Mouse (Mus musculus): Measurements from ENCODE around the gene Tcte3. TPM values are rescaled to one million over a fixed set of nuclear protein-coding genes. Genes with fewer than 3 reads are reported as not detected.
A peak's percentile ranks its signal among the peaks of the same experiment; 100 is the strongest.
"Not testable (repeated sequence)": the region's sequence is repeated elsewhere in the genome, so short reads cannot be mapped to it uniquely, and the experiment has no call there.

The Tcte3 gene
- polyA plus RNA-seq, 1 experiment from 2014 or later, result not detected

GRCm38 (mm10) chr17:14990116-14990702 is 51.1 kb downstream of the Tcte3 start:
- not testable (repeated sequence) for H3K4me3 ChIP-seq (ENCODE audit: low read depth, low read length)

GRCm38 (mm10) chr17:14978362-14979038 is 62.8 kb downstream of the Tcte3 start, which contains the start of the genes 9030025P20Rik and Gm3417:
Gene 9030025P20Rik (plus strand): TSS chr17:14978468.
Gene Gm3417 (minus strand): TSS chr17:14978790.
- not testable (repeated sequence) for H3K27me3 ChIP-seq (replicated peaks; ENCODE audit: control insufficient read depth, insufficient read depth, low read length); H3K27ac ChIP-seq (replicated peaks; ENCODE audit: low read depth, low read length); H3K4me3 ChIP-seq (ENCODE audit: low read depth, low read length); H3K9ac ChIP-seq (ENCODE audit: low read depth, low read length); H3K4me1 ChIP-seq (ENCODE audit: control insufficient read depth, insufficient read depth, low read length); DNase-seq (ENCODE audit: low spot score); H3K36me3 ChIP-seq (ENCODE audit: control insufficient read depth, insufficient read depth, low read length); H3K4me2 ChIP-seq (ENCODE audit: low read depth, low read length); H3K9me3 ChIP-seq (ENCODE audit: control insufficient read depth, low read length)
- WGBS, result no CpG with 5 or more reads among the region's 60 CpGs
- peak; percentile 97 for ATAC-seq (ENCODE audit: low read depth)

More at GRCm38 (mm10) chr17:14990116-14990702, 51.1 kb downstream of the Tcte3 start:
- not testable (repeated sequence) for H3K9ac ChIP-seq (ENCODE audit: low read depth, low read length); H3K27ac ChIP-seq (replicated peaks; ENCODE audit: low read depth, low read length); ATAC-seq (ENCODE audit: low read depth); H3K27me3 ChIP-seq (replicated peaks; ENCODE audit: control insufficient read depth, insufficient read depth, low read length); H3K4me2 ChIP-seq (ENCODE audit: low read depth, low read length); H3K4me1 ChIP-seq (ENCODE audit: control insufficient read depth, insufficient read depth, low read length); DNase-seq (ENCODE audit: low spot score); H3K36me3 ChIP-seq (ENCODE audit: control insufficient read depth, insufficient read depth, low read length); H3K9me3 ChIP-seq (ENCODE audit: control insufficient read depth, low read length)
- WGBS, result 100% methylated on average over 2 of the region's 5 CpGs

GRCm38 (mm10) chr17:14977718-14978361 is 63.4 kb downstream of the Tcte3 start:
- H3K27ac ChIP-seq (replicated peaks; ENCODE audit: low read depth, low read length); H3K36me3 ChIP-seq (ENCODE audit: control insufficient read depth, insufficient read depth, low read length); H3K27me3 ChIP-seq (replicated peaks; ENCODE audit: control insufficient read depth, insufficient read depth, low read length); H3K9ac ChIP-seq (ENCODE audit: low read depth, low read length); H3K4me1 ChIP-seq (ENCODE audit: control insufficient read depth, insufficient read depth, low read length); H3K4me3 ChIP-seq (ENCODE audit: low read depth, low read length); H3K4me2 ChIP-seq (ENCODE audit: low read depth, low read length); DNase-seq (ENCODE audit: low spot score); H3K9me3 ChIP-seq (ENCODE audit: control insufficient read depth, low read length): not testable (repeated sequence)
- ATAC-seq (ENCODE audit: low read depth), result peak; percentile 27; the same call in 1 of the 2 replicates
- WGBS, result 4% methylated on average over 4 of the region's 7 CpGs

Other genes with a start within 250 kb of the Tcte3 start
- 6.6 and 8.3 TPM in 2 replicates for gene Wdr27, start 98.3 kb downstream of the Tcte3 start, polyA plus RNA-seq (2014; fragmentation: Nextera tagmentation; extraction: Ambion mirVana)
- gene 1600012H06Rik, start 98.3 kb downstream of the Tcte3 start, polyA plus RNA-seq (2014; fragmentation: Nextera tagmentation; extraction: Ambion mirVana), result 45.0 and 45.9 TPM in 2 replicates
- gene Phf10, start 80.2 kb downstream of the Tcte3 start, polyA plus RNA-seq (2014; fragmentation: Nextera tagmentation; extraction: Ambion mirVana), result 50.5 and 52.0 TPM in 2 replicates
- 5.3 and 6.0 TPM in 2 replicates for gene 9030025P20Rik, start 63.0 kb downstream of the Tcte3 start, polyA plus RNA-seq (2014; fragmentation: Nextera tagmentation; extraction: Ambion mirVana)
- 1.2 and 3.7 TPM in 2 replicates for gene Gm3417, start 62.7 kb downstream of the Tcte3 start, polyA plus RNA-seq (2014; fragmentation: Nextera tagmentation; extraction: Ambion mirVana)
- gene Gm3435, start 31.3 kb downstream of the Tcte3 start, polyA plus RNA-seq (2014; fragmentation: Nextera tagmentation; extraction: Ambion mirVana), result 2.7 and 4.4 TPM in 2 replicates
- 49.7 and 54.8 TPM in 2 replicates for gene Ermard, start 280 bp downstream of the Tcte3 start, polyA plus RNA-seq (2014; fragmentation: Nextera tagmentation; extraction: Ambion mirVana)
- gene Gm3448, start within 50 bp of the Tcte3 start, polyA plus RNA-seq (2014; fragmentation: Nextera tagmentation; extraction: Ambion mirVana), result 2.4 and 2.8 TPM in 2 replicates

Measured in embryonic facial prominence, embryonic 14.5 days (tissue).